Mouse (Mus musculus) small intestine, adult 10 weeks (tissue): ENCODE data around the gene Gmds. TPM values are rescaled to one million over a fixed set of nuclear protein-coding genes. Genes with fewer than 3 reads are reported as not detected.

Experiments
- polyA plus RNA-seq: library from polyadenylated mRNA; stranded (reverse); fragments of 350-450 nt; fragmentation: Illumina TruSeq; extraction: RNeasy Lipid Tissue Mini Kit (QIAGEN cat#74804); gene quantifications from one replicate; pipeline ENCODE4 v1.2.3, GENCODE M21; 2014; ENCODE audit warnings: low replicate concordance

The Gmds gene
- polyA plus RNA-seq, result 98.9 TPM

GRCm38 (mm10) chr13:32338513-32339365, at the start of gene Gmds:
Gene Gmds (minus strand): TSS chr13:32338740.

GRCm38 (mm10) chr13:31806428-31806832, 532.1 kb downstream of the Gmds start, which contains the start of gene Foxc1:
Gene Foxc1 (plus strand): TSS chr13:31806633.

